21 mouse cellular contexts compared by ENCODE assay signal in genomic region chr7:82101314-82101713, GRCm38 (mm10).
DNase-seq lines count a peak whose midpoint lies in the region; ATAC-seq lines count a peak whose summit lies in the region.
"Had no signal": no experiment of that assay in that cellular context is flagged by ENCODE, and none has a peak within 500 bp of the region (broad histone marks: within the 10 kb centered on the region; RNA-seq: fewer than 3 reads in every experiment).

No protein-coding gene starts in this region.

- no peaks in the 10 kb centered on the region for H3K9me3 ChIP-seq in heart, embryonic 10.5 days
- H3K9me3 ChIP-seq in intestine, embryonic 14.5 days (ENCODE audit: control insufficient read depth, low read length), result no peaks in the 10 kb centered on the region
- H3K9me3 ChIP-seq in intestine, embryonic 16.5 days (ENCODE audit: control insufficient read depth, low read length), result no peaks in the 10 kb centered on the region
- H3K9me3 ChIP-seq in midbrain, embryonic 11.5 days (ENCODE audit: control insufficient read depth, low read length), result no peaks in the 10 kb centered on the region
- no peaks in the 10 kb centered on the region for H3K9me3 ChIP-seq in midbrain, embryonic 15.5 days
- H3K9me3 ChIP-seq: G1E had no signal

- no peak overlapping the region for H3K9ac ChIP-seq in intestine, embryonic 14.5 days (ENCODE audit: low read length)
- no peak overlapping the region for H3K9ac ChIP-seq in intestine, embryonic 16.5 days (ENCODE audit: low read depth, low read length)
- no peak overlapping the region for H3K9ac ChIP-seq in midbrain, embryonic 11.5 days (ENCODE audit: low read length)
- no peak overlapping the region for H3K9ac ChIP-seq in midbrain, embryonic 15.5 days

- no peak overlapping the region for H3K27ac ChIP-seq in heart, embryonic 10.5 days
- no peak overlapping the region for H3K27ac ChIP-seq in intestine, embryonic 14.5 days (ENCODE audit: low read depth)
- H3K27ac ChIP-seq in intestine, embryonic 16.5 days (ENCODE audit: low read length), result no peak overlapping the region
- no peak overlapping the region for H3K27ac ChIP-seq in midbrain, embryonic 11.5 days (ENCODE audit: low read depth, low read length)
- no peak overlapping the region for H3K27ac ChIP-seq in midbrain, embryonic 15.5 days

- no peaks in the 10 kb centered on the region for H3K4me1 ChIP-seq in heart, embryonic 10.5 days
- no peaks in the 10 kb centered on the region for H3K4me1 ChIP-seq in intestine, embryonic 14.5 days (replicated peaks; ENCODE audit: control insufficient read depth, insufficient read depth, low read length)
- no peaks in the 10 kb centered on the region for H3K4me1 ChIP-seq in intestine, embryonic 16.5 days (ENCODE audit: control insufficient read depth, insufficient read depth, low read length)
- no peaks in the 10 kb centered on the region for H3K4me1 ChIP-seq in midbrain, embryonic 11.5 days (ENCODE audit: control insufficient read depth, insufficient read depth, low read length)
- no peaks in the 10 kb centered on the region for H3K4me1 ChIP-seq in midbrain, embryonic 15.5 days

- peak; percentile 66 for DNase-seq in heart, adult 11 months
- no peak for DNase-seq in heart, adult 18-20 months
- DNase-seq in heart, embryonic 10.5 days (ENCODE audit: low spot score), result peak; percentile 30
- DNase-seq in heart, postnatal 10 days, result no peak
- peak; percentile 3 for DNase-seq in intestine, embryonic 14.5 days (ENCODE audit: low spot score)
- DNase-seq in midbrain, embryonic 11.5 days (ENCODE audit: low spot score, missing footprints), result peak; percentile 53
- DNase-seq: adrenal gland, adult 2 months; adrenal gland, adult 8-10 months; adrenal gland, postnatal 10 days; adrenal gland, postnatal 14 days; adrenal gland, postnatal 25 days; adrenal gland, postnatal 36 days; B cell, adult 2 months; cerebellum, adult 11 months; cerebellum, adult 11-12 months had no signal

- no peak overlapping the region for H3K4me3 ChIP-seq in heart, embryonic 10.5 days
- no peak overlapping the region for H3K4me3 ChIP-seq in intestine, embryonic 14.5 days (ENCODE audit: low read depth, low read length)
- no peak overlapping the region for H3K4me3 ChIP-seq in intestine, embryonic 16.5 days (ENCODE audit: low read length)
- H3K4me3 ChIP-seq in midbrain, embryonic 11.5 days (ENCODE audit: low read depth, low read length), result no peak overlapping the region
- H3K4me3 ChIP-seq in midbrain, embryonic 15.5 days, result no peak overlapping the region

- no peaks in the 10 kb centered on the region for H3K36me3 ChIP-seq in heart, embryonic 10.5 days
- H3K36me3 ChIP-seq in intestine, embryonic 14.5 days (ENCODE audit: control insufficient read depth, insufficient read depth, low read length), result no peaks in the 10 kb centered on the region
- no peaks in the 10 kb centered on the region for H3K36me3 ChIP-seq in intestine, embryonic 16.5 days (ENCODE audit: control insufficient read depth, insufficient read depth, low read length)
- no peaks in the 10 kb centered on the region for H3K36me3 ChIP-seq in midbrain, embryonic 11.5 days (ENCODE audit: control insufficient read depth, insufficient read depth, low read length)
- no peaks in the 10 kb centered on the region for H3K36me3 ChIP-seq in midbrain, embryonic 15.5 days (replicated peaks)
- H3K36me3 ChIP-seq: G1E had no signal

- WGBS in heart, embryonic 10.5 days, result 83% methylated on average over 2 of the region's 2 CpGs
- 95% methylated on average over 2 of the region's 2 CpGs for WGBS in intestine, embryonic 14.5 days
- WGBS in intestine, embryonic 16.5 days, result 81% methylated on average over 2 of the region's 2 CpGs
- 96% methylated on average over 2 of the region's 2 CpGs for WGBS in midbrain, embryonic 11.5 days
- 93% methylated on average over 2 of the region's 2 CpGs for WGBS in midbrain, embryonic 15.5 days

- intact Hi-C loops in heart, postnatal 10 days (cut with DNase I), result no loop called here

- no peak overlapping the region for H3K4me2 ChIP-seq in intestine, embryonic 14.5 days (ENCODE audit: low read length)
- H3K4me2 ChIP-seq in intestine, embryonic 16.5 days (ENCODE audit: low read depth, low read length), result no peak overlapping the region
- H3K4me2 ChIP-seq in midbrain, embryonic 11.5 days, result no peak overlapping the region
- no peak overlapping the region for H3K4me2 ChIP-seq in midbrain, embryonic 15.5 days

- no peaks in the 10 kb centered on the region for H3K27me3 ChIP-seq in heart, embryonic 10.5 days (ENCODE audit: insufficient read depth, poor library complexity, severe bottlenecking)
- no peaks in the 10 kb centered on the region for H3K27me3 ChIP-seq in intestine, embryonic 14.5 days (replicated peaks; ENCODE audit: control insufficient read depth, insufficient read depth, low read length)
- no peaks in the 10 kb centered on the region for H3K27me3 ChIP-seq in intestine, embryonic 16.5 days (replicated peaks; ENCODE audit: control insufficient read depth, insufficient read depth, low read length)
- no peaks in the 10 kb centered on the region for H3K27me3 ChIP-seq in midbrain, embryonic 11.5 days (ENCODE audit: control insufficient read depth, insufficient read depth, low read length)
- H3K27me3 ChIP-seq in midbrain, embryonic 15.5 days (replicated peaks), result no peaks in the 10 kb centered on the region

- ATAC-seq in intestine, embryonic 14.5 days (replicated peaks; ENCODE audit: low FRiP score, low TSS enrichment, low read depth), result no peak
- no peak for ATAC-seq in intestine, embryonic 16.5 days
- ATAC-seq in midbrain, embryonic 11.5 days (ENCODE audit: low FRiP score), result no peak
- no peak for ATAC-seq in midbrain, embryonic 15.5 days (replicated peaks)
- ATAC-seq: activated CD4-positive, CD25-positive, alpha-beta regulatory T cell, adult 4 months; CD4-positive, CD25-positive, alpha-beta regulatory T cell, adult 4 months; Patski had no signal

Comparison
In these comparisons a context has a peak if more than half of its experiments do, and no peak if none do; other contexts are left out.
1. DNase-seq: peak in heart, adult 11 months (single experiment), heart, embryonic 10.5 days (single experiment), intestine, embryonic 14.5 days (single experiment) and midbrain, embryonic 11.5 days (single experiment); none in heart, adult 18-20 months (0 of 2) and heart, postnatal 10 days (0 of 2).